Mouse (Mus musculus): ENCODE measurements around the gene Tob2.

DNA sequence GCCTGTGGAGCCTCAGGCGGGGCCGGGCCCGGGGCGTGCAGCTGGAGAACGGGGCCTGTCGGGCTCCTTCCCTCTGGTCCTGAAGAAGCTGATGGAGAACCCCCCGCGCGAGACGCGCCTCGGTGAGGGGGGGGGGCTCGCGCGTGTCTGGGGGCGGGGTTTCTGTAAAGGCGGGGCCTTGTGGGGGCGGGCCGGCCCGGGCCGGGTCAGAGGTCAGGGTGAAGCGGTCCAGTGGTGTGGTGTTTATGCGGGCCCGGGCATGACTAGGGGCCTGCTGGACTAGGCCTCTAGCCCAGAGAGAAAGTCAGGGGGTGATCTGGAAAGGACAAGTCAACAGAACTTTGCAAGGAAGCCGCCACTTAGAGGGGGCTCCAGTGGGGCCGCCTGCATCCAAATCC, 47.0 kb downstream of the Tob2 start:
- TF ChIP-seq POLR2A (IDR thresholded peaks at IDR 0.05; ENCODE audit: extremely low read depth, insufficient read depth, low read length), result no peak
- TF ChIP-seq CTCF (IDR thresholded peaks at IDR 0.05; ENCODE audit: extremely low read depth, insufficient read depth, low read length), result no peak
